Mouse (Mus musculus) lung, adult 18-20 months (tissue): ENCODE results near the gene Grhl1.
"Not testable (repeated sequence)": the region's sequence is repeated elsewhere in the genome, so short reads cannot be mapped to it uniquely, and the experiment has no call there.

Source experiments
- DNase-seq, 2 experiments: peaks; one replicate each; pipeline ENCODE4 v3.0.0; 2022; ENCODE audit warnings: mixed read lengths in 2 of 2

Gene Grhl1

DNA sequence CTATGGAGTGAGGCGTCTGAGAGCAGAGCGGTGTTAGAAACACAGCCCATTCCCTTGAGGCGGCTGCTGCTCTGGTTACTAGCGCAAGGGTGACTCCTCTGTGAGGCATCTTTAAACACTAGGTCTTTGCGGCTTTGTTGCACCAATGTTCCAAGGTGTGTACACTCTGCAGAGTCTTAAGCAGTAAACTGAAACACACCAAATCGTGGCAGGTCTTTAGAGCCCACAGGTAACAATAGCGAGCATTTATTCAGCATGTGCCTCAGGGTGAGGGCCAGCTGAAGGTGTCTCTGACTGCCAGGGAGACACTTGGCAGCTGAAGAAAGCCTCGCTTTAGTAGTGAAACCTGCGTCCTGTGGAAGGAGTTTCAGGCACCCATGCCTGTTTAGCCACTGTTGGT lies 20.0 kb downstream of the Grhl1 start:
- no peak for DNase-seq

DNA sequence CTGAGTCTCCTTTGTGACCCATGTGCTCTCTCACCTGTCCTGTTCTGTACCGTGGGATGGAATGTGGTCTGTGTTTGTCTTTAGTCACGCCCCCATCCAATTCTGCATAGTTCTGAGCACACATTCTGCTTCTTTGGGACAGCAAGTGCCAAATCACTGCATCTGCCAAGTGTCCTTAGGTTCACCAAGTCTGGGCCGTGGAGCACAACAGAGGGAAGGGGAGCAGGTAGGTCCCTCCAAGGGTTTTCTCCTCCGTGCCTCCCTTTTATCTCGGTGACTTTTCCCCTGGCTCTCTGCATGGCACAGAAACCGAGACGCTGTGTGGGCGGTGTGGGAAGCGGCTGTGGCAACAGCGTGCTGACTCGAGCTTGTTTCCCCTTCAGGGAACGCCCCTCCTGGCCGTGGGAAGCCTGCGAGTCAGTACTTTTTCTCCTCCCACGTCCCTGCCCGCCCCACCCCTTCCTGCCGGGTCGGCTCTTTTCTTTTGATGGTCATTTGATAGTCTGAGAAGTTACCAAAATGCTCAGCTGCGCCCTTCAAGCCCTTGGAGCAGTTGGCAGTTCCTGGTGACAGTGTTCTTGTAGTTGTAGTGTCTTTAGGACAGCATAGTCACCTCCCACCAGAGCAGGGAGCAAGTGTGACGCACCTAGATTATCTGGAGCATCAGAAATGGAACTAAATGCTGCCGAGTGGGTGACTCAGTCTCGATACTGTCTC lies 21.0 kb downstream of the Grhl1 start:
- peak; percentile 89 to 93 for DNase-seq

DNA sequence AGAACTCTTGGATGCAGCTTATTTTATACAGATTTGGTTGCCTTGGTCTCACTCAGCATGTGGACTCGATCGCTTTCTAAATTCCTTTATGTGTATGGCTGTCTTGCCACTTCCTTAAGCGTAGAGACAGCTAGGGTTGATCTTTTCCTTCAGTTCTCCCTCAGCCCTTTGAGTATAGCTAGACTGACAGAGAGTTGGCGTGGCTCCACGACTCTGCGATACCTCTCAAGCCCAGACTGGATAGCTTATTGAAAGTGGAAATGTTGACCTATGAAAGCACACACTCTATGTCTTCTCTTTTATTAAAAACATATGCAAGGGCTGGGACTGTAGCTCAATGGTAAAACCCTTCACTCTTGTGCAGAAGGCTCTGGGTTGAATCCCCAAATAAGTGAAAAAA lies 25.3 kb downstream of the Grhl1 start:
- peak in 1 of 2 experiments; percentile 11 for DNase-seq

DNA sequence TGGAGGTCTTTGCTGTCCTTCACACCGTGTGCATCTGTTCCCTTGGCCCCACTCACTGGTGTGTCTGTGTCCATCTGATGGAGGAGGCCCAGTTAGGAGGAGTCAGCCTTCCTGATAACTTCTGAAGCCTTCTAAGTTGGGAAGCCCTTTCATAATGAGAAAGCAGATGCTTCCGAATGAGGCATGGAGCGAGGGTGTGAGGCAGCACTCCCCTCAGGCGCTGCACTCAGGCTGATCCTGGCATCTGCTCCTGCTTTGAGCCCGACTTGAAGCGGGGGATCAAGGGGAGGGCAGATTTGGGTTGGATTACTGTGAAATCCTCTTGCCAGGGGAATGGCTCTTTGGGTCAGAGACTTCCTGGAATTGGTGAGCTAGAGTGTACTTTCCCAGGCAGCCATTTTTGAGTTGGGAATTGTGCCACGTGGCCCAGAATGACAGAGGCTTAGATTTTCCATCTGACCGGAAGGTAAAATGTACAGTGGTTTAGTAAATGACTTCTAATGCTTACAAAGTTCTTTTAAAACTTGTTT lies 27.3 kb downstream of the Grhl1 start:
- DNase-seq = no peak

DNA sequence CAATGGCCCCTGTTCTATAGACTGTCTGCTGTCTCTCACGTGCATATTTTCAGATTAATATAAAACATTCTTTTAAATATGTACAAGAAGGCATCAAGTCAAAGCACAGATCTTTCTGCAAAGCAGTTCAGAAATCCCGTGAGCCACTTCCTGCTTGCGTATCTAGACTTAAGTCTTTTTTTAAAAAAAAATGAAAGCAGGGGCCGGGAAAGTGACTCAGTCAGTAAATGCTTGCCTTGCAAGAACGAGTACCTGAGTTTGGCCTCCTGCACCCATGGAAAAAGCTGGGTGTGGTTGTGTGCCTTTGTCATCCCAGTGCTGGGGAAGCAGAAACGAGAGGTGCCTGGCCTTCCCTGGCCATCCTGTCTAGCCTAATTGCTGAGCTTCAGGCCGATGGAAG lies 28.0 kb downstream of the Grhl1 start:
- no peak for DNase-seq

DNA sequence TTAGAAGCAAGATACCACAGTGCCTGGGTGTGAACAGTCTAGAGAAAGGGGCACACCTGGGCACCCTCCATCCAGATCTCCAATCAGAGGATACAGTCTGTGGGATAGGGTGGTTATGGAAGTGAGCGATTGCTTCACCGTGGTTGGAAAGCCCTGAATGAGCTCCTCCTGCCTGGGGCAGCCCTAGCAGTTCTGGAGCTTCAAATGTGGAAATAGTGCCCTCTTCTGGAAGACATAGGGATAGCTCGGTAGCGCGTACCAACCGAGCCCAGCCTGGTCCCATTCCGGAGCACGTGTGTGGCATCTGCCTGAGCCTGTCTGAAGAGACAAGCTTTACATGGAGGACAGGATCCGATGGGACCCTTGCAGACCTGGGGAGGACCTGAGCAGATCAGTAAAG lies 28.7 kb downstream of the Grhl1 start:
- DNase-seq = peak; percentile 77 to 83

DNA sequence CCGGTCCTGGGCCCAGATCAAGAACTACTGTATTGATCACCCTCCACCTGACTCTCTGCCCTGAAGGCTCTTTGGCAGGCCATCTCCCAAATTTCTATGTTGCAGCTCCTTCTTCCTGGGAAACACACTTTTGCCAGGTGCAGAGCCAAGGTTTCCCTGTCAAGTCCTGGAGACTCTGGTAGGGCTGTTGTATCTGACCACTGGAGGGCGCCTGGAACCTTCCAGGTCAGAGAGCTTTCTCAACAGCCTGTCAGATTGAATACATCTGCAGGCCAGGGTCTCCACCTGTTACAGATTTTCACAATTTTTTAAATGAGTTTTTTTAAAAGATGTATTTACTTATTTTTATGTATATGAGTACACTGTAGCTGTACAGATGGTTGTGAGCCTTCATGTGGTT lies 31.2 kb downstream of the Grhl1 start:
- peak; percentile 66 to 68 for DNase-seq

DNA sequence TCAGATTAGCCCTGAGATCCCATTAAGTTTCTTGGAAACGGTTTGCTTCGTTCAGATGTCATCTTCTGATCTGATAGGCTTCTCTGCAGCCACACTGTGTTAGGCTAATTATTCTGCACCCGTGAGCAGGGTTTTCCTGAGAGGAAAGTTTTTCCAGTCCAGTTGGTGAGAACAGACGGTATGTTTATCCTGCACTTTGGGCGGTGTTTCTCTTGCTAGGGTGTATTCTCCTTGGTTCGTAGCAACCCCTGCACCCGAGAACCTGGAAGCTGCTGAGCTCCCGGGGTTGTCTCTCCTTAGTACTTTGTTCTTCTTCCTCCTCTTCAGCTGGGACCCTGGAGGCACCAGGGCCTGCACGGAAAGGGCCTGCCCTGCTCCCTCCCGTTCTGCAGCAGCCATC lies 34.1 kb downstream of the Grhl1 start:
- no peak for DNase-seq

DNA sequence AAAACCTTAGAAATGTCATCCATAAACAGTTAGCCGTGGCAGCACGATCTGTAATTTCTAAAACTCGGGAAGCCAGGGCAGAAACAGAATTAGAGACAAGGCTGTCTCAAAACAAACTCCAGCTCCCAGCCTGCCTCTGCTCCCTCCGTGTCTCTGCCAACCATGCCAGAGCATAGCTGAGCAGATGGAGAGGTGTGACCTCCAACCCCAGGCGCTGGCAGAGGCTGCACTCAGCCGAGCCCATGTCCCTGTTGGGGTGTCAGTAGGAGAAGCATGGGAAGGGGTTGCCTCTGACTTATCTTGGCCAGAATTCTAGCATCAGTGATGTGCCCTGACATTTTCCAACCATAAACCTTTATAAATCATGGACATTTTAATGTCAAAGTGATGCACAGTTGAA lies 40.5 kb downstream of the Grhl1 start:
- no peak for DNase-seq

DNA sequence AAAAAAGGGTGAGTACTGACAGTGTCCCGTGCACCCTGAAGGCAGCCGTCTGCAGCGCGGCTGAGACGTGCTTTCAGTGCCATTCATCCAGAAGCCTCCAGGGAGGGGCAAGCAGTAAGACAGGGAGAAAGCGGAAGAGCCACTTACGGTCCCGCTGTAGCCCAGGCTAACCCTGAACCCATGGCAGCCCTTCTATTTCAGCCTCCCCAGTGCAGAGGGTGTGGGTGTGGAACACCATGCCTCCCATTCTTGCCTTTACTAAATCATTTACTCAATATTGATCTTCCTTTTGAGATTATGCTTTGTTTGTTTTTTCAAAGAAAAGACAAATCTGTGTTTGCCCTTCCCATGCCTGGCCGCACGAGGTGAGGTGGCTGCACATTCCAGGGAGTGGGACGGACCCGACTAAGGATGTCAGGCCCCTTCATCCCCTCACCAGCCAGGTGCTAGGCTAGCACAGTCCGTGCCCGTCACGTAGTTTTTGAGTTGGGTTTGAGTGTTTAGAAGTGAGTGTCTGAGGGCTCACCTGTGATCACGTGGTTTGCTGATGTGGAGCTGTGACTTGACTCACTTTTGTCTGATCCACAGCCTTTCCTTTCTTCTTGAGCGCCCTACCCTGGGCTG lies 42.5 kb downstream of the Grhl1 start:
- no peak for DNase-seq

DNA sequence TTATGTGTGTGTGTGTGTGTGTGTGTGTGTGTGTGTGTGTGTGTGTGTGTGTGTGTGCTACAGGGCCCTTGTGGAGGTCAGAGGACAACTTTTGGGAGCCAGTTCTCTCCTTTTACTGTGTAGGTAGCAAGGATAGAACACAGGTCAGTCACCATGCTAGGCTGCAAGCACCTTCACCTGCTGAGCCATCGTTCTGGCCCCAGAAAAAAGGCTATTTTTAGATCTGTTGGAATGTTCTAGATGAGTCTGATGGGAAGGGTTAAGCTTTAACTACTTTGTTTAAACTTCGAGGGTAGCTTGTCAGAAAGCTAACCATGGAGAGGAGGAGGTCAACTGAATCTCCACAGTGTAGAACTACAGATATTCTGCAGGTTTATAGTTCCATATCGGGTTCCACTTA lies 43.1 kb downstream of the Grhl1 start:
- DNase-seq = no peak

DNA sequence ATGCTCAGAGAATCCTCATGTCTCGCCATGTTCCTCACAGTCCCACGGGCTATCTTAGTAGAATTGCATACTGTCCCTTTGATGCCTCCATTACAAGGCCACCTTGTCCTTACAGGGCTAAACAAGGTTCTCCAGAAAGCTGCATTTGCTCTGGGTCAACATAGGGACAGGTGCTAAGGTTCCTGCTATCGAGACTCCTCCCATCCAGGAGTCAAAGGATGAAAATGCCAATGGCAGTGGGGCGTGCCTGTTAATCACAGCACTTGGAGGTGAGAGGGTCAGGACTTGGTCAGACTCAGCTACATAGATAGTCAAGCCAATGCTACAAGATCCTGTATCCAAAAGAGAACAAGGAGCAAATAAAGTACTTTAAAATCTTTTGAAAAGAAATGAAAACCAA lies 47.4 kb downstream of the Grhl1 start:
- DNase-seq = no peak

DNA sequence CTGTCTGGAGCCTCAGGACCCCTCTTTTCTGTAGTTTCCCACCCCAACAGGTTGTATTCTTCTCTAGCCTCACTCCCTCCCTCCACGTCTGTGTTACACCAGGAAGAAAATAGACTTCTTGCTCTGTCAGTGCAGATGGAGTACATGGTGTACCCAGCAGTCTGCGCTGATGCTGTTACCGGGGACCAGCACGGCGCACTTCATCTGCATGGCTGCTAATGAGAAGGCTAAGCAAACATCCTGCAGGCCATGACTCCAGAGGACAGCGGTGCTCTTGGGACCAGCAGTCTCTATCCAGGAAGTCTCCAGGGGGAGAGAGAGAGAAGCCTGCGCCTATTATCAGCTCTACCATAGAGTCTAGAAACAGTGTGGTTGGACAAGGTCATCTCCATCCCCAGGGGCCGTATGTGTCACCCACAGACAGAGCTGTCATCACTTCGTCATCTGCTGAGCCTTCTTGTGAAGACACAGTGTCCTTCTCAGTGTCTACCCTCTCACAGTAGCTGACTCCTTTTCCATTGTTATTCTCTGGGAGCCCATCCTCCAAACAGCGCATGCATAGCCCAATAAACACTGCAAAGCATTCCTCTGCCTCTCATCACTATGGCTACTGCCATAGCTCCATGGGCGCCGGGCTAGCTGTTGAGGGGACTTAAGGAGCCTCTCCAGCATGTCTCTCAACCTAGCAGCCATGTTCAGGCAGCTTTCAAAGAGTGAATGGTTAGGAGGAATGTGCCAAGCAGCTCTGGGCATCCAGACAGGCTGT lies 51.6 kb downstream of the Grhl1 start:
- no peak for DNase-seq

DNA sequence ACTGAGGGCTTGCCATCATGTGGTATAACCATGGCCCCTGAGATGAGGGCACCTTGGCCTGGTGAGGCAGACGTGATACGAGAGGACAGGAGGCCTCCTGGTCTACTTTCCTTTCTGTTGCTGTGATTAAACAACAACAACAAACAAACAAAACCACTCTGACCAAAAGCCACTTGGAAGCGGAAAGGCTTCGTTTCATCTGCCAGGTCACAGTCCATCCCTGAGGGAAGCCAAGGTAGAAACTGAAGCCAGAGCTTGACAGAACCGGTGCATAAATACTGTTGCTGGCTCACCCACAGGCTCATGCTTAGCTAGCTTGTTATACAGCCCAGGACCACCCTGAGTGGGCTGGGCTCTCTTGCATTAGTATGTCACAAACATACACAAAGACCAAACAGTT lies 54.3 kb downstream of the Grhl1 start:
- no peak for DNase-seq

DNA sequence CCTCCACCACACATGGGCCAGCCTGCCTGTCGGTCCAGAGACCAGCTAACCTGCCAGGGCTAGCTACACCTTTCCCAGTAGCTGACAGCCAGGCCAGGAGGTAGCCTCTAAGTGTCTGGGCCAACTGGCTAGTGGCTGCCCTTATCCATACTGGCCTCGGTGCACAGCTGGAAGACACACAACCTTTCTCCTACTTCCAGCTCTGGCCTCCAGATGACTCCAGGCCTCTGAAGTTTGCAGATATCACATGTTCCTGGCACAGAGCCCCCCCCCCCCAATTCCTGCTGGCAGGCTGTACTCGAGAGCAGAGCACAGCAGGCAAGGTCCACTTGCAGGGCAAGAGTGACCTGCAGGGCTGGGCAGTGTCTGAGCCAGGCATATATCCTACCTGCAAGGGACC lies 55.1 kb downstream of the Grhl1 start:
- DNase-seq = no peak

DNA sequence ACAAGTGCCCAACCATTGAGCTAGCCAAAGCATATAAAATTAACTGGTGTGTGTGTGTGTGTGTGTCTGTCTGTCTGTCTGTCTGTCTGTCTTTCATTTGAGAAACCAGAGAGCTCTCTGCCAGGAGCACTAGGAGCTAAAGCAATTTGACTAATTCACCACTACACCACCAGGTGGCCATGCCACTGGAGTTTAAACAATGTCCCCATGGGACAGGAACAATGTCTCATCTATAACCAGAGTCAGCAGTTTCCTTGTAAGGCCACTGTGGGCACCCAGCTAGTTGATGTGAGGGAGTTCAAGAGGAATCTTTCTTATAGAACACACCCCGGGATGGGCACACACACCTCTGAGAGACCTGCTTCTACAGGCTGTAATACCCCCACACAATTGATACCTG lies 58.1 kb downstream of the Grhl1 start:
- peak; percentile 55 to 69 for DNase-seq

DNA sequence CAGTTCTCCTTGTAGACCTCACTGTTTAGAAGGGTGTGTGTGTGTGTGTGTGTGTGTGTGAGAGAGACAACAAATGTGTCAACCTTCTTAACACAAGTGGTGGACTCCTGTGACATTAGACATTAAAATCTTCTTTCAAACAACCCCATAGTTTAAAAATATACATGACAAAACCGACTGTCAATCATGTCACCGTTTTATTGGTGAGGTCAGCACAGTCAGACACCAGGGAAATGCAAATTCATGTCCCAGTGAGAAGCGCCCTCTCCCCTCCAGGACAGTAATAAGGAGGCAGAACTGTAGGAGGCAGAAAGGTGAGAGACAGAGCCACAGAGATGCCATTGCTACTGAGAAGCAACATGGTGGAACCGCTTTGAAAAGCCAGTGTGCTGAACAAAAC lies 60.3 kb downstream of the Grhl1 start:
- no peak for DNase-seq

DNA sequence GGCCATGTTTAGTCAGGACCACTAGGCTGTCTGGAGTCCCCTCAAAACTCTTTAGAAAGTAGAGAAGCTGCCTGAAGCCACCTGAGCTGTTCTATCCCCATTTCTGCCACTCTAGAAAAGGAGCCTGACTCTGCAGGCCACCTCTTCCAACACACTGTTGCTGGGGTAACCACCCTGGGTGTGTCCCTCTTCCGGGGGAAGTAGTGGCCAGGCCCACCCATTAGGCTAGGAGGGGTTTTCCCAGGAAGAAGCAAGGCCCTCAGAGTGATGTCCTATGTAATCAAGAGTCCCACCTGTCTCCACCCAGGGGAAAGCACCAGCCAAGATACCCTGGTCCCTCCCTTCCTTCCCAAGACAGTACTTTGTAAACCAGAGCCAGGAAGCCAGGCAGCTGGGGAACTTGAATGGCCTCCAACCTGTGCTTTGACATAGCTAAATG lies 61.7 kb downstream of the Grhl1 start:
- peak; percentile 64 to 71 for DNase-seq

DNA sequence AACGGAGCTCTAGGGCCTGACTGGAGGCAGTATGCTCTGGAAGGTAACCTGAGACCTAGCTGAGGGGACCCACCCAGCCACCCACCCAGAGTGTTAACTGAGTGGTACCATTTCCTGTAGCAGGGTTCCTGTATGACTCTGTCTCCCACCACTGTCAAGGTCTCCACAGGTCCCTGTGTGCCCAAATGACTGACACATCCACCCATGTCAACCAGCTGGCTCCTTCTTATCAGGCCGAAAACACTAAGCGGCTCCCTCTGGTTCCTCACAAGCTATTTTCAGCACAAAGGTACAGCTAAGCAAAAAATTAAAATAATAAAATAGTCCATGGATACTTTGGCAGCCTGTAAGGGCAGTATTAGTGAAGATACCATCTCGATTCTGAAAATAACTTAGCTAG lies 62.1 kb downstream of the Grhl1 start:
- DNase-seq = no peak

DNA sequence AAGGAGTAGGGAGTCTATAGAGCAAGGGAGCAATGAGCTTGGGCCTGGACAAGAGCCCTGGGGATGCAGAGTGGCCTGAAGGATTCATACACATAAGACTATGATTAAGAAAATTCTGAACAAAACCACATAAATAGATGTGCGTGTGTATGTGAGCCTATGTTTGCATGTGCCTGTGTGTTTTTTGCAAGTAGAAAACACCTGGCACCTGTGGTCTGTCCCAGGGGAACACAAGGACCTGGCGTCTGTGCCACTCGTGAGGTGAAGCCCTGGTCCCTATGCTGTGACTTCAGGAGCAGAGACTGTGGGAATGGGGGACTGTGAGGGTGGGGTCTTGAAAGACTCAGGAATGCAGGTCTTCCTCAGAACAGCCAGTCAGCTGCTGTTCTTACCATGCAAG lies 62.6 kb downstream of the Grhl1 start:
- DNase-seq = no peak

DNA sequence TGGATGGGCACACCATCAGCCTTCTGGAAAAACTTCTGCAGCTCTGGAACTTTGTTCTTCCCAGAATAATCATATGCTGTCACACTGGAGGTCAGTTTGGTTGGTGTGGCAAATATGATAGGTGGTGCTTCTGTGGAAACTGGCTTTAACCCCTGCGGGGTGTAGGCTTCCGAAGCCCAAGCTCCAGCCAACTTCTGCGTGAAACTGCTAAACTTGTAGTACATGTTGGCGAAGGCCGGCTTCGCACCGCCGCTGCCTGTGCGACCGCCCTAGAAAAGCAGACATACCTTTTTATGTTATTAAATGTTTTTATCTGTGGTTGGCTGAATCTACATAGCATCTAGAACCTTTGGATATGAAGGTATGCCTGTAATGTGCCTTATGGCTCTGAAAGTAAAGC lies 66.7 kb downstream of the Grhl1 start:
- not testable (repeated sequence) for DNase-seq

DNA sequence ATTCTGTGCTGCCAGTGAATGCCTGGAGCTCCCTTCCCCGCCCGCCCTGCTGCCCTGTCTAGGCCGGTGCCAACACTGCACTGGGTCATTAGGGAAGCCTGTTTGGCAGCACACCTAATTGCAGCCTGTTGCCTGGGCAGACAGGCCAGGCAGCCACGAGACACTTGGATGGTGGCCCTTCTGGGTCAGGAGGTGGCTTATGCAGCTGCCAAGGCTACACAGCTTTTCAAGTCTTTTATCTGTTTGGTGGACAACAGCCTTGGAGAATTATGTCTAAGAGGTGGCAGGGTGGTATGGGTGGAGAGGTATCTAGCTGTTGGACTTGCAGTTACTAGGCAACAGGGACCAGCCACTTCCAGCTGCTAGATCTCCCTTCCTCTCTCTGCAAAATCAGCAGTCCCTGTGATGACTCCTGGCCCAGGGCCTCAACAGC lies 70.3 kb downstream of the Grhl1 start:
- DNase-seq = peak; percentile 70 to 79

DNA sequence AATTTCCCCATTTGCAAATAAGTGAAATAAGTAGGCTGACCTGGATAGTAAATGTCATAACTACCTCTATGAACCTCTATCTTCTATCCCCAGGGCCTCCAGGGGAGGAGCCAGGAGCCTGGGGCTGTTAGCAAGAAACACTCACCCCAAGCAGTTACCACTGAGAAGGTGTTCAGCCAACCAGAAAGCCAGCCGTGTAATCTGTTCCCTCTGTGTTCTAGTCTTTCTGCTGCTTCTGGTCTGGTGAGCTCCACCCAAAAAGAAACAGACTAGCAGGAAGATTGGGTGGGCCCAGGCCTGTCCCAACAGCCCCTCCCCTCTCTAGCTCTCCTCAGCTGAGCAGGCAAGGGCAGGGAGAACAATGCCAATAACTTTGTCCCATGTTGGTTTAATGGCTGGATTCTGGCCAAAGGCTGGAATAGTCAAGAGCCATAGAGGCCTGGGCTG lies 72.1 kb downstream of the Grhl1 start:
- DNase-seq = peak; percentile 62 to 71

DNA sequence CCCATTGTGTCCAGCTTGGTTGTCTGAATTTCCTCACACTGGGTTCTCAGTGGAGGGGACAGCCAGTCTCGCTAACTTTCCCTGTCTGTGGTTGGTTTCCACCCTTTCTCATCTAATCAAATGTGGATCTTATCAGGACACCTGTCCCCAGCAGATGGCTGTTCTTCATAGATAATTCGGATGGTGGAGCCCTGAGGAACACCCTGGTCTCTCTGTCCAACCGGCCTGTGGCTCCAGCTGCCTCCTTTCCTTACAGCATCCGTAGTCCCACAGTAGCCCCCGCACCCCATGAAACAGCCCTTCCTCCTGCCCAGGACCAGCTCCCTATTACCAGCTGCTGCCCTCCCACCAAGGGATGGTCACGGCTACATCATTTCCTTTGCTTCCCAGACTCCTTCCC lies 73.8 kb downstream of the Grhl1 start:
- no peak for DNase-seq
